Mouse (Mus musculus): ENCODE measurements around the gene Gstp3.

DNA sequence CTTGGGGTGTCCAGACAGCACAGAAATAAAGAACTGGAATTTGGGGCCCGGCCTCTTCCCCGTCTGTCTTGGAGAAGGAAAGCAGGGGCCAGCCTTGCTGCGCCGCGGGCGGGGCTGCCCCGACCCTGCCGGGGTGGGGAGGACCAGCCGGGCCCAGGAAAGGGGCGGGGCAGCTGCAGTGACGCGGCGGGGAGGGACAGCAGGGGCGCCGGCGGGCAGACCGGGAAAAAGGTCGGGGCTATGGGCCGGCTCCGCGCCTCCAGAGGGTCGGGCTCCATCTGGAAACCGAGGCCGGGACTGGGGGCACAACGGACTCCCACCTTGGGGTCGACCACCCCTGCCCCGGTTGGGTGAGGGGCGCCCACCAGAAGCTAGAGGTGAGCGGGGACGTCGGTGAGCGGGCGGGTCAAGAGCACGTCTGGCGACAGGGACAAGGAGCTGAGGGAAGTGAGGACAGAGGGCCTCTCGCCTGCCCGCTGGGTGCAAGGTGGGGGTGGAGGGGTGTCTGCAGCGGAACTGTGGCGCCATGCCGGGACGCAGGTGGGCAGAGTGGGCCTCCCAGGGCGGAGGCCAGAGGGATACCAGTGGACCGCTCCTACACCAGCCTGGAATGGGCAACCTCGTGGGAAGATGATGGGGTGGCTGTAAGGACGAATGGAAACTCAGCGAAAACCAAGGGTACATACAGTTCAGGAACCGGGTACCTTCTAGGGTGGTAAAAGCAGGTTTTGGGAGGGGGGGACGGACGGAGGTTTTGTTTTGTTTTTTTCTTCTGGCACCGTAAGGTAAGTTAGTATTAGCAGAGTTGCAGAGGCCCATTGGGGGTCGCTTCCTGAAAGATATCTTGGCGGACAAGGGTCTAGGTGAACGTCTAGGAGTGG is 40.7 kb upstream of the Gstp3 start, which contains the start of gene Pitpnm1:
- TF ChIP-seq CTCF (conservative IDR thresholded peaks at IDR 0.05; ENCODE audit: insufficient read depth, insufficient read length, low read depth, low read length) = no peak
- no peak for TF ChIP-seq POLR2A (IDR thresholded peaks at IDR 0.05; ENCODE audit: low read depth, low read length)

All from kidney, adult 2 months (tissue).